Comparison of ENCODE assay signal across 24 mouse cellular contexts in the genomic region with DNA sequence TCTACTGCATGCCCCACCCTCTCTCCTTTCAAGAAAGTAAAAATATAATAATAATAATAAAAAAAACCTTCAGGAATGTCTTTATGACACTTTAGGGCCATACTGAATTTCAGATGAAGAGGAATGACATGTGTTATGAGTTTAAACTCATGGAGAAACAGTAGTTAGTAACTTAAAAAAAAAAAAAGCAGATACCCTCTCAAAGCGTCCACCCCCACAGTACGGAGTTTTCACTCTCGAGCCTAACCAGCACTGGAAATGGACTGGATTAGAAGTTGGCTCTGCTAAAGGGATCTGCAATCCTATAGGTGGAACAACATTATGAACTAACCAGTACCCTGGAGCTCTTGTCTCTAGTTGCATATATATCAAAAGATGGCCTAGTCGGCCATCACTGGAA. TPM values are rescaled to one million over a fixed set of nuclear protein-coding genes. Genes with fewer than 3 reads are reported as not detected.
A peak's percentile ranks its signal among the peaks of the same experiment; 100 is the strongest.
DNase-seq lines count a peak whose midpoint lies in the region; ATAC-seq and TF ChIP-seq lines count a peak whose summit lies in the region.
"Had no signal": no experiment of that assay in that cellular context is flagged by ENCODE, and none has a peak within 500 bp of the region (broad histone marks: within the 10 kb centered on the region; RNA-seq: fewer than 3 reads in every experiment).

No protein-coding gene starts in this region.

- no peak for DNase-seq in heart, postnatal 0 days (ENCODE audit: low spot score)
- no peak for DNase-seq in heart, postnatal 4 days
- DNase-seq in neural tube, embryonic 10.5 days (ENCODE audit: extremely low spot score, low spot score) = no peak
- no peak for DNase-seq in limb, embryonic 14.5 days (ENCODE audit: low spot score)
- no peak for DNase-seq in stomach, postnatal 0 days (ENCODE audit: low spot score)
- DNase-seq in frontal cortex, postnatal 10 days (ENCODE audit: low spot score in 2 of 2) = no peak
- DNase-seq: adrenal gland, postnatal 14 days; B cell, adult 2 months; cerebellum, adult 8-10 months; cerebellum, postnatal 36 days; embryo, embryonic 11 days; gastrocnemius, postnatal 10 days; left cerebral cortex, postnatal 4 days; lung, postnatal 4 days had no signal

- TF ChIP-seq EP300 in heart, postnatal 0 days (IDR thresholded peaks at IDR 0.05; ENCODE audit: low read depth) = no peak
- TF ChIP-seq EP300 in stomach, postnatal 0 days (optimal IDR thresholded peaks at IDR 0.05) = no peak

- H3K27me3 ChIP-seq in heart, postnatal 0 days (ENCODE audit: control insufficient read depth, insufficient read depth, low read length) = no peaks in the 10 kb centered on the region
- H3K27me3 ChIP-seq in neural tube, embryonic 15.5 days (replicated peaks) = peaks cover 7% of the 10 kb centered on the region; the same call in 1 of the 2 replicates
- no peaks in the 10 kb centered on the region for H3K27me3 ChIP-seq in limb, embryonic 14.5 days (ENCODE audit: control insufficient read depth, insufficient read depth, low read length)
- H3K27me3 ChIP-seq in stomach, postnatal 0 days (ENCODE audit: control insufficient read depth, insufficient read depth, low read length) = no peaks in the 10 kb centered on the region
- H3K27me3 ChIP-seq: CH12.LX had no signal

- no peak overlapping the region for H3K9ac ChIP-seq in heart, postnatal 0 days (replicated peaks; ENCODE audit: low read depth, low read length)
- no peak overlapping the region for H3K9ac ChIP-seq in neural tube, embryonic 15.5 days (replicated peaks)
- no peak overlapping the region for H3K9ac ChIP-seq in limb, embryonic 14.5 days (ENCODE audit: low read depth, low read length, severe bottlenecking)
- no peak overlapping the region for H3K9ac ChIP-seq in stomach, postnatal 0 days (ENCODE audit: low read length)
- H3K9ac ChIP-seq: forebrain, embryonic 12.5 days; heart, embryonic 13.5 days; hindbrain, embryonic 15.5 days; liver, embryonic 12.5 days had no signal

- no peak overlapping the region for H3K4me3 ChIP-seq in heart, postnatal 0 days (ENCODE audit: low read depth, low read length)
- no peak overlapping the region for H3K4me3 ChIP-seq in neural tube, embryonic 15.5 days (replicated peaks)
- 0 out of 2 replicates have a peak overlapping the region, but pooled peaks have one; percentile 7 for H3K4me3 ChIP-seq in limb, embryonic 14.5 days (replicated peaks; ENCODE audit: low read length)
- peak overlapping the region; percentile 32 for H3K4me3 ChIP-seq in stomach, postnatal 0 days (ENCODE audit: low read depth, low read length)
- H3K4me3 ChIP-seq: forebrain, embryonic 12.5 days; hindbrain, embryonic 15.5 days; liver, embryonic 12.5 days had no signal

- TF ChIP-seq POLR2A in limb, embryonic 14.5 days (IDR thresholded peaks at IDR 0.05; ENCODE audit: borderline replicate concordance, extremely low read depth, insufficient read depth, insufficient read length) = no peak

- H3K36me3 ChIP-seq in heart, postnatal 0 days (replicated peaks; ENCODE audit: control insufficient read depth, insufficient read depth, low read length) = no peaks in the 10 kb centered on the region
- H3K36me3 ChIP-seq in neural tube, embryonic 15.5 days = no peaks in the 10 kb centered on the region
- H3K36me3 ChIP-seq in limb, embryonic 14.5 days (ENCODE audit: control insufficient read depth, insufficient read depth, low read length) = peaks cover 16% of the 10 kb centered on the region
- H3K36me3 ChIP-seq in stomach, postnatal 0 days (ENCODE audit: control insufficient read depth, insufficient read depth, low read length) = peaks cover 2% of the 10 kb centered on the region; the same call in 1 of the 2 replicates
- H3K36me3 ChIP-seq: forebrain, embryonic 12.5 days; heart, embryonic 13.5 days; hindbrain, embryonic 15.5 days; liver, embryonic 12.5 days had no signal

- TF ChIP-seq CTCF in heart, postnatal 0 days (IDR thresholded peaks at IDR 0.05; ENCODE audit: low read depth) = no peak
- TF ChIP-seq CTCF in stomach, postnatal 0 days (IDR thresholded peaks at IDR 0.05; ENCODE audit: low read depth) = no peak

- H3K27ac ChIP-seq in heart, postnatal 0 days (ENCODE audit: low read depth) = no peak overlapping the region
- H3K27ac ChIP-seq in neural tube, embryonic 15.5 days (replicated peaks) = no peak overlapping the region
- no peak overlapping the region for H3K27ac ChIP-seq in limb, embryonic 14.5 days (replicated peaks; ENCODE audit: low read depth, low read length)
- H3K27ac ChIP-seq in stomach, postnatal 0 days (replicated peaks) = no peak overlapping the region
- H3K27ac ChIP-seq: forebrain, embryonic 12.5 days; heart, embryonic 13.5 days; hindbrain, embryonic 15.5 days; left cerebral cortex, adult 2 months; liver, embryonic 12.5 days had no signal

- H3K4me1 ChIP-seq in heart, postnatal 0 days (ENCODE audit: control insufficient read depth, insufficient read depth) = 0 out of 2 replicates have a peak, but pooled peaks cover 8% of the 10 kb centered on the region
- H3K4me1 ChIP-seq in neural tube, embryonic 15.5 days = peaks cover 29% of the 10 kb centered on the region
- H3K4me1 ChIP-seq in limb, embryonic 14.5 days (ENCODE audit: control insufficient read depth, insufficient read depth, low read length) = peaks cover 14% of the 10 kb centered on the region; the same call in 1 of the 2 replicates
- H3K4me1 ChIP-seq in stomach, postnatal 0 days (replicated peaks; ENCODE audit: control insufficient read depth, insufficient read depth) = no peaks in the 10 kb centered on the region

- 86% methylated on average over 3 of the region's 4 CpGs for WGBS in heart, postnatal 0 days
- 85% methylated on average over 4 of the region's 4 CpGs for WGBS in neural tube, embryonic 15.5 days
- 48% methylated on average over 3 of the region's 4 CpGs for WGBS in limb, embryonic 14.5 days
- 58% methylated on average over 4 of the region's 4 CpGs for WGBS in stomach, postnatal 0 days

- peak overlapping the region; percentile 16; the same call in 1 of the 2 replicates for H3K4me2 ChIP-seq in heart, postnatal 0 days (ENCODE audit: low read depth, low read length)
- 0 out of 2 replicates have a peak overlapping the region, but pooled peaks have one; percentile 6 for H3K4me2 ChIP-seq in neural tube, embryonic 15.5 days
- 0 out of 2 replicates have a peak overlapping the region, but pooled peaks have one; percentile 23 for H3K4me2 ChIP-seq in limb, embryonic 14.5 days (replicated peaks; ENCODE audit: low read depth, low read length, severe bottlenecking)
- peak overlapping the region; percentile 53 for H3K4me2 ChIP-seq in stomach, postnatal 0 days (replicated peaks; ENCODE audit: low read depth)
- H3K4me2 ChIP-seq: forebrain, embryonic 12.5 days; liver, embryonic 12.5 days had no signal

- H3K9me3 ChIP-seq in heart, postnatal 0 days (replicated peaks; ENCODE audit: control insufficient read depth, low read length) = no peaks in the 10 kb centered on the region
- H3K9me3 ChIP-seq in neural tube, embryonic 15.5 days (replicated peaks) = no peaks in the 10 kb centered on the region
- H3K9me3 ChIP-seq in limb, embryonic 14.5 days (ENCODE audit: control insufficient read depth, low read length) = no peaks in the 10 kb centered on the region
- H3K9me3 ChIP-seq in stomach, postnatal 0 days (ENCODE audit: control insufficient read depth, low read length) = no peaks in the 10 kb centered on the region
- H3K9me3 ChIP-seq: forebrain, embryonic 12.5 days; heart, embryonic 13.5 days; hindbrain, embryonic 15.5 days; liver, embryonic 12.5 days had no signal

- ATAC-seq in heart, postnatal 0 days (ENCODE audit: insufficient read depth, low read depth) = no peak
- ATAC-seq in neural tube, embryonic 15.5 days (ENCODE audit: low FRiP score) = no peak
- ATAC-seq in limb, embryonic 14.5 days (ENCODE audit: low FRiP score, low read depth) = no peak
- no peak for ATAC-seq in stomach, postnatal 0 days (ENCODE audit: low FRiP score, low TSS enrichment)
- no peak for ATAC-seq in inflammation-experienced regulatory T-cells, adult 6 months
- ATAC-seq: intestine, embryonic 16.5 days; liver, embryonic 12.5 days; midbrain, embryonic 16.5 days had no signal

RNA-seq across cellular contexts. Expression of a gene that starts 3.9 kb away (rescaled TPM):
- 17.9 and 24.6 TPM in 2 replicates for total RNA-seq in heart, postnatal 0 days (2014; rRNA removed; ENCODE audit: low replicate concordance)
- 6.2 and 6.5 TPM in 2 replicates for polyA plus RNA-seq in heart, postnatal 0 days (2015; fragmentation: Nextera tagmentation; extraction: Ambion mirVana)
- 10 to 100 TPM; 44.3 to 44.9 TPM for total RNA-seq in heart, postnatal 4 days (2021)
- polyA plus RNA-seq in neural tube, embryonic 15.5 days (2015; fragmentation: Nextera tagmentation; extraction: Ambion mirVana) = 3.7 and 4.9 TPM in 2 replicates
- polyA plus RNA-seq in limb, embryonic 14.5 days (2012; rRNA removed) = 57.1 and 65.6 TPM in 2 replicates
- 30.0 and 31.3 TPM in 2 replicates for polyA plus RNA-seq in limb, embryonic 14.5 days (2014; fragmentation: Nextera tagmentation; extraction: Ambion mirVana)
- polyA plus RNA-seq in stomach, postnatal 0 days (2015; fragmentation: Nextera tagmentation; extraction: Ambion mirVana) = 87.8 and 99.3 TPM in 2 replicates
- polyA plus RNA-seq in inflammation-experienced regulatory T-cells, adult 6 months (2017; shearing (Covaris generic)) = 1 to 10 TPM in 2 of 3 experiments, under 1 TPM in 1; 0.35 to 2.2 (median 1.5) TPM

Comparison
In these comparisons a context has a peak if more than half of its experiments do, and no peak if none do; other contexts are left out.
1. H3K4me3 ChIP-seq: peak in limb, embryonic 14.5 days (single experiment) and stomach, postnatal 0 days (single experiment); none in heart, postnatal 0 days (single experiment) and neural tube, embryonic 15.5 days (single experiment).
2. Peak in every context shown above with its lines, with median percentiles within 50 percentile points of each other: H3K4me2 ChIP-seq.